Mouse (Mus musculus): ENCODE measurements around the gene Strbp. TPM values are rescaled to one million over a fixed set of nuclear protein-coding genes. Genes with fewer than 3 reads are reported as not detected.
A peak's percentile ranks its signal among the peaks of the same experiment; 100 is the strongest.

Strbp gene
- polyA plus RNA-seq, 1 experiment from 2014 or later, result 33.4 TPM

DNA sequence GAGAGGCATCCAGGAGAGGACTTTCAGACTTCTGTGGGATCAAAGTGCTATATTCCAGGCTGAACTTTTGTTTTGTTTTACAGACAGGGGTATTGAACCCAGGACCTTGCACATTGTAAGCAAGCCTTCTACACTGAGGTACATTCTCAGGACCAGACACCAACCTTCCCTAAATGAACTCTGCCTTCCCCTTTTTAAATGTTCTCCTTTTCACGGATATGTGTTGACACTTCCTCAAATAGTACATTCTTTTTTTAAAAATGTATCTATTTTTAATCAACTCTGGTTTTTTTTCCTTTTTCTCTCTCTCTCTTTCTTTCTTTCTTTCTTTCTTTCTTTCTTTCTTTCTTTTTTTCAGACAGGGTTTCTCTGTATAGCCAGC lies 32.1 kb upstream of the Strbp start:
- Histone ChIP-seq H3K4me1 (replicated peaks; ENCODE audit: control insufficient read depth, insufficient read depth, low read length) (peaks cover 9% of the 10 kb centered on the region), H3K27me3 (ENCODE audit: control insufficient read depth, insufficient read depth, low read depth, low read length) (no peaks in the 10 kb centered on the region), H3K9me3 (ENCODE audit: control insufficient read depth, low read length) (no peaks in the 10 kb centered on the region), H3K36me3 (ENCODE audit: control insufficient read depth, insufficient read depth, low read length) (no peaks in the 10 kb centered on the region), H3K4me2 (ENCODE audit: low read depth, low read length) (peak overlapping the region; percentile 51), H3K27ac (ENCODE audit: low read length) (no peak overlapping the region), H3K9ac (ENCODE audit: low read length) (peak overlapping the region; percentile 45), H3K4me3 (ENCODE audit: low read length) (peak overlapping the region; percentile 29)
- WGBS, result 12% methylated on average over 1 of the region's 1 CpGs
- ATAC-seq (ENCODE audit: low read depth), result no peak

DNA sequence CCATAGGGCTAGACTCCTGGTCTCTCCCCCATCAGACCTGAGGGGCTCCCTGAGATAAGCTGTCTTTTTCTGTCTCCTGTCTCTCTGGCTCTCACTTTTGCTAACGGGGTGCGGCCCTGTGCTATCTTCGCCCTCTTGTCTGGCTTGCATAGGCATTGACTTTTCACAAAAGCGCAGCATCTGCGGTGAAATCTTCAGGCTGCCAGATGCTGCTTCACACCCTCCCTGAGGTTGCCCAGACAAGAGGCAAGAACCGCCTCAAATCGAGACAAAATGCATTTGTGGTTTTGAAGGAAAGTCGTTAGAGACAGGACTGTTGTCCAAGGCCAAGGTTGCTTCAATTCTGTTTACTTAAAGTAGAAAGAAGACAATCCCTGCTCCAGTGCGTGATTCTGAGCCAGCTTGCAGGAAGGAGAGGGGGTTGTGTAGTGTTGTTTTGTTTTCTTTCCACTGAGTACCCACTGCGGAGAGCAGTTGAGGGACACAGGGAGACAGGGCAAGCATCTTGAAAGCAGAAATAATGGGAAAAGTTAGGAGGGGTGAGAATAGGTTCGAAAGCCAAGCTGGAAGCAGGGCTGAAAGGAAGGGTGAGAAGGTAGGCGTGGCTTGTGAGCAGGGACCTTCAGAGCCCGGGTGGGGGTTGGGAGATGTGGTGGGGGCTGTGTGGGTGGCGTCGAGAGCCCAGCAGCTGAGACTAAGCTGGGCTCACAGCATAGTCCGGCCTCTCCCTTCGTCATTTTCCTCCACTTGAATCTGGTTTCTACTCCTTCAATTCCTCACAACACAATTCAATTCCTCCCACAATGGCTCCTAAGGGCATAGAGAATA lies 31.5 kb upstream of the Strbp start:
- Histone ChIP-seq H3K9me3 (ENCODE audit: control insufficient read depth, low read length) (no peaks in the 10 kb centered on the region), H3K4me2 (ENCODE audit: low read depth, low read length) (peak overlapping the region; percentile 51), H3K9ac (ENCODE audit: low read length) (peak overlapping the region; percentile 45), H3K4me1 (replicated peaks; ENCODE audit: control insufficient read depth, insufficient read depth, low read length) (peaks cover 9% of the 10 kb centered on the region), H3K27me3 (ENCODE audit: control insufficient read depth, insufficient read depth, low read depth, low read length) (no peaks in the 10 kb centered on the region), H3K4me3 (ENCODE audit: low read length) (peak overlapping the region; percentile 29), H3K27ac (ENCODE audit: low read length) (no peak overlapping the region), H3K36me3 (ENCODE audit: control insufficient read depth, insufficient read depth, low read length) (no peaks in the 10 kb centered on the region)
- ATAC-seq (ENCODE audit: low read depth), result peak; percentile 80; the same call in 1 of the 2 replicates
- WGBS, result 13% methylated on average over 17 of the region's 17 CpGs

DNA sequence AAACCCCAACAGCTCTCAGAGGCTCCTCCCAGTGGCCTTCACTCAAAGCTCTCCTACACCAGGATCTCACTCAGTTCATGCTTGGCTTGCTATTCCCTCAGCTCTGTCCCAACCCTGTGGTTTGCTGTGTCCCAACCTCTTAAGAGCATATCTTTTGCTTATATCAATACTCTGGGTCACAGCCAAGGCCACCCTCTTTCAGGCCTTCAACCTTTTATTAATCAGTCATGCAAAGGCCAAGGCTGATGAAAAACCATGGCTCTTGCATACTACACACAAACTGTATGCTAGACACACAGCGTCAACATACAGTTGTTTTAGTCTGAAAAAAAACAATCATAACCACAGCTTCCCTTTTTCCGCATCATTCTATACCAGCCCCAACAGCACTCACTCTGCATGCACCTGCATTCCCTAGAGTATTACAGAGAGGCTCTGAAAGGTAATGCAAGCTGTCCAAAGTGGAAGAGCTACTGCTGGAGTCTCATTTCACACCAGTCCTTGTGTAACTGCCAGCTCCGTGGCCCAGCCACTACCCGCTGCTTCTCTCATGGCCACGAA lies 27.7 kb upstream of the Strbp start:
- no peak overlapping the region for H3K4me3 ChIP-seq (ENCODE audit: low read length)
- no peaks in the 10 kb centered on the region for H3K27me3 ChIP-seq (ENCODE audit: control insufficient read depth, insufficient read depth, low read depth, low read length)
- H3K4me2 ChIP-seq (ENCODE audit: low read depth, low read length), result no peak overlapping the region
- H3K9ac ChIP-seq (ENCODE audit: low read length), result no peak overlapping the region
- H3K36me3 ChIP-seq (ENCODE audit: control insufficient read depth, insufficient read depth, low read length), result no peaks in the 10 kb centered on the region
- ATAC-seq (ENCODE audit: low read depth), result no peak
- no peaks in the 10 kb centered on the region for H3K9me3 ChIP-seq (ENCODE audit: control insufficient read depth, low read length)
- WGBS, result 82% methylated on average over 5 of the region's 5 CpGs
- H3K27ac ChIP-seq (ENCODE audit: low read length), result no peak overlapping the region
- peaks cover 9% of the 10 kb centered on the region for H3K4me1 ChIP-seq (replicated peaks; ENCODE audit: control insufficient read depth, insufficient read depth, low read length)

DNA sequence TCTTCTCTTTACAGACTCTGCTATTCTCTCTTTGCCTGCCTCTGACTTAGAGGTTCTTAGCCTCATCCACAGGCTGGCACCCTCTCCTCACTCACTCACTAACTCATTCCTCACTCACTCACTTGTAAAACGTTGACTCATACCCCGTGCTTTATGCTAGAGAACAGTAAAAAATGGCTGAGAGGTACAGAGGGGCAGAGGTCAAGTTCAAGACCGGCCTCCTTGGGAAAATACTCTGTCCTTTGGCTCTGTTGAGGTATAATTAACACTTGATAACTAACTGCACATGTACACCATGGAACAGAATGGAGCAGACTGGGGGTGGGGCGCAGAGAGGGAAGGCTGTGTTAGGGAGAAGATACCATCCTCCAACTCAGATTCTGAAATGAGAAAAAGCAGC lies 20.6 kb upstream of the Strbp start:
- H3K27me3 ChIP-seq (ENCODE audit: control insufficient read depth, insufficient read depth, low read depth, low read length), result no peaks in the 10 kb centered on the region
- no peak for ATAC-seq (ENCODE audit: low read depth)
- H3K4me3 ChIP-seq (ENCODE audit: low read length), result no peak overlapping the region

DNA sequence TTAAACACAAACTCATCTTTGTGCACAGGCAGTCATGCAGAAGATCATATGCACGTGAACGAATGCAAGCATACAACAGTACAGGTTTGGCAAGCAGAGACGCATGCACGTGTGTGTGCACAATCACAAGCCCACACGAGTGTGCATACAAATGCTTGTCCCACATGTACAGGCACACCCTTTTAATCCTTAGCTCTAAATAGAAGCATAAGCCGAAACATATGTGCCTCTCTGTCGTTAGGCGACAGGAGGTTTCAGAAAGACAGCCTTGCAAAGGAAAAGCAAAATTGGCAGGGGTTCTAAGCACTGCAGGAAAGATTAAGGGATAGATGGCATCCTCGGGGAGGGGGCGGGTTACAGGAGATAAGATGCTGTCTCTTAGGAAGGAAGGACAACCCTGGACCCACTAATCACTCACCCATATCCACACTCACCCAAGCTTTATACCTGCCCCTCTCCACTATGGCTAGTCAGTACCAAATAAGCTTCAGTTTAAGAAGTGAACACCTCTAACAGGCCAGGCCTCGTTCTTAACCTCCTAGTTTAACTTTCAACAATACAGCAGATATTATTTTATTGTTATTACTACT lies 19.9 kb upstream of the Strbp start:
- H3K9ac ChIP-seq (ENCODE audit: low read length), result no peak overlapping the region
- no peak overlapping the region for H3K4me3 ChIP-seq (ENCODE audit: low read length)
- H3K27ac ChIP-seq (ENCODE audit: low read length), result no peak overlapping the region
- H3K27me3 ChIP-seq (ENCODE audit: control insufficient read depth, insufficient read depth, low read depth, low read length), result no peaks in the 10 kb centered on the region
- no peaks in the 10 kb centered on the region for H3K36me3 ChIP-seq (ENCODE audit: control insufficient read depth, insufficient read depth, low read length)
- WGBS, result 68% methylated on average over 11 of the region's 11 CpGs
- no peaks in the 10 kb centered on the region for H3K4me1 ChIP-seq (replicated peaks; ENCODE audit: control insufficient read depth, insufficient read depth, low read length)
- H3K4me2 ChIP-seq (ENCODE audit: low read depth, low read length), result no peak overlapping the region
- ATAC-seq (ENCODE audit: low read depth), result no peak
- no peaks in the 10 kb centered on the region for H3K9me3 ChIP-seq (ENCODE audit: control insufficient read depth, low read length)

More for the DNA sequence above, 20.6 kb upstream of the Strbp start:
- WGBS, result 43% methylated on average over 4 of the region's 4 CpGs
- H3K4me1 ChIP-seq (replicated peaks; ENCODE audit: control insufficient read depth, insufficient read depth, low read length), result no peaks in the 10 kb centered on the region
- H3K4me2 ChIP-seq (ENCODE audit: low read depth, low read length), result no peak overlapping the region
- H3K9me3 ChIP-seq (ENCODE audit: control insufficient read depth, low read length), result no peaks in the 10 kb centered on the region
- no peak overlapping the region for H3K27ac ChIP-seq (ENCODE audit: low read length)
- H3K9ac ChIP-seq (ENCODE audit: low read length), result no peak overlapping the region
- H3K36me3 ChIP-seq (ENCODE audit: control insufficient read depth, insufficient read depth, low read length), result no peaks in the 10 kb centered on the region

DNA sequence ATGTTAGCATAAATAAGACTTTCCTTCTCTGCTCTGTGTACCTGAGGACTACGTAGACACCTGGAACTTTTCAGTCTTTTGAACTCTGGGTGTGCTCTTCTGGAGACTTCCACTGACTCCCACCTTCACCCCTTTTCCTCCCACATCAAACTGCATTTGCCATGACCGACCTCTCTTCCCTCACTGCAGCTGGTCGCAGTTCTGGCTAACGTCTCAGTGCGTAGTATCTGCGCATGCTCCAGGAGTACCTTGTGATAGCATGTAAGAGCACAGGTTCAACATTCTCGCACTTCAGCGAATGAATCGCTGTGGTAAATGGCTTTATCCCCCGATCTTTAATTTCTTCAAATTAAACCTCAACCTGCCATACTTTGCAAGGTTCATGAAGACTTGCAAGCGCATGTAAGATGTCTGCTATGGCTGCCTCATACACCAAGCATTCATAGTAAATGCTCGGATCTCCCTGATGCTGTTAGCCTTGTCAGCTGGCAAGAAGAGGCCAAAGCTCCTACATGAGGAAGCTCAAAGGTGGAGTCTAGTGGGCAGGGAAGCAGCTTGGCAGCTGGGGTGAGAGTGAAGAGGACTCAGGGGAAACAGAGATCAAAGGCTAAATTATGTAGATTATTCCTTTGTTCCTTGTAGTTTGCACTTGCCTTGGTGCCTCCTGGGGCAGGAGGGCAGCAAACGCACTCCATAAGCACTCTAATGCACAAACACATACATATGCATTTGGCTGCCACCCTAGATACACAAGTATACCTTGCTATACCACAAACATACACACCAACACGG lies 19.2 kb upstream of the Strbp start:
- no peaks in the 10 kb centered on the region for H3K36me3 ChIP-seq (ENCODE audit: control insufficient read depth, insufficient read depth, low read length)
- no peaks in the 10 kb centered on the region for H3K4me1 ChIP-seq (replicated peaks; ENCODE audit: control insufficient read depth, insufficient read depth, low read length)
- H3K27ac ChIP-seq (ENCODE audit: low read length), result no peak overlapping the region
- H3K9me3 ChIP-seq (ENCODE audit: control insufficient read depth, low read length), result no peaks in the 10 kb centered on the region
- H3K27me3 ChIP-seq (ENCODE audit: control insufficient read depth, insufficient read depth, low read depth, low read length), result no peaks in the 10 kb centered on the region
- H3K4me2 ChIP-seq (ENCODE audit: low read depth, low read length), result no peak overlapping the region
- 81% methylated on average over 14 of the region's 14 CpGs for WGBS
- H3K9ac ChIP-seq (ENCODE audit: low read length), result no peak overlapping the region
- ATAC-seq (ENCODE audit: low read depth), result no peak
- H3K4me3 ChIP-seq (ENCODE audit: low read length), result no peak overlapping the region

DNA sequence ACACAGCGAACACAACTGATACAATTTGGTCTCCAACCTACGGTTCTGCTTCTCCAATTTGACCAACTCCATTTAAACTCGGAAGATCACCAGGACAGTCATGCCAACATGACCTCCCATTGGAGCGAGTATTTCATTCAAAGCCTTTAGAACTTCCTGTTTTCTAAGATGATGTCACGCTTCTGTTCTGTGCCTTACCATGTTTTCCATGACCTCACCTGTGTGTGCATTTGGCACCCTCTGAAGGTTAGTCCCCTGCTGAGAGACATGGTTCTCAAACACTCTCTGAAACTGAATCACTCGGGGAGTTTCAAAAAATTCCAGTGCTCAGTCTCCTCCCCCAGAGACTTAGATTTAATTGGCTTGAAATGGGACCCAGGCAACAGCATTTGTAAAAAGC lies 12.6 kb upstream of the Strbp start:
- Histone ChIP-seq H3K27me3 (ENCODE audit: control insufficient read depth, insufficient read depth, low read depth, low read length) (no peaks in the 10 kb centered on the region), H3K9ac (ENCODE audit: low read length) (no peak overlapping the region), H3K4me2 (ENCODE audit: low read depth, low read length) (no peak overlapping the region), H3K36me3 (ENCODE audit: control insufficient read depth, insufficient read depth, low read length) (no peaks in the 10 kb centered on the region), H3K4me1 (replicated peaks; ENCODE audit: control insufficient read depth, insufficient read depth, low read length) (no peaks in the 10 kb centered on the region), H3K4me3 (ENCODE audit: low read length) (no peak overlapping the region), H3K27ac (ENCODE audit: low read length) (no peak overlapping the region), H3K9me3 (ENCODE audit: control insufficient read depth, low read length) (no peaks in the 10 kb centered on the region)
- WGBS, result 80% methylated on average over 6 of the region's 6 CpGs
- ATAC-seq (ENCODE audit: low read depth), result no peak

DNA sequence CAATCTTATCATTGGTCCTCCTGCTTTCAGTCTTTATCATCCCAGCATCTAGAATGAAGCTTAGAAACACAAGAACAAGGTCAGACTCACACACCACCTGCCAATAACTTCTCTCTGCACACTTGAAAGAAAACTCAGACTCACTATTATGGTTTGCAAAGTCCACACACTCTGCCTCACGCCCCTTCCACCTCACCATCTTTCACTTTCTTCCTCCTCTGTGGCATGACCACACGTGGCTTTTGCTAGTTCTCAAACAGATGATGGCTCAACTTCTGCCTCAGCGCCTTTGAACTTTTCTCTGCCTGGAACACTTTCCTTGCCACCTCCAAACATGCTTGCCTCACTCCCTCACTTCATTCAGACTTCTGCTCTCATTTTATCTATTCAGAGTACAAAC lies 11.7 kb upstream of the Strbp start:
- WGBS, result 46% methylated on average over 3 of the region's 3 CpGs
- no peak for ATAC-seq (ENCODE audit: low read depth)
- Histone ChIP-seq H3K9me3 (ENCODE audit: control insufficient read depth, low read length) (no peaks in the 10 kb centered on the region), H3K27ac (ENCODE audit: low read length) (no peak overlapping the region), H3K36me3 (ENCODE audit: control insufficient read depth, insufficient read depth, low read length) (no peaks in the 10 kb centered on the region), H3K4me1 (replicated peaks; ENCODE audit: control insufficient read depth, insufficient read depth, low read length) (no peaks in the 10 kb centered on the region), H3K4me3 (ENCODE audit: low read length) (no peak overlapping the region), H3K9ac (ENCODE audit: low read length) (no peak overlapping the region), H3K4me2 (ENCODE audit: low read depth, low read length) (no peak overlapping the region), H3K27me3 (ENCODE audit: control insufficient read depth, insufficient read depth, low read depth, low read length) (no peaks in the 10 kb centered on the region)

DNA sequence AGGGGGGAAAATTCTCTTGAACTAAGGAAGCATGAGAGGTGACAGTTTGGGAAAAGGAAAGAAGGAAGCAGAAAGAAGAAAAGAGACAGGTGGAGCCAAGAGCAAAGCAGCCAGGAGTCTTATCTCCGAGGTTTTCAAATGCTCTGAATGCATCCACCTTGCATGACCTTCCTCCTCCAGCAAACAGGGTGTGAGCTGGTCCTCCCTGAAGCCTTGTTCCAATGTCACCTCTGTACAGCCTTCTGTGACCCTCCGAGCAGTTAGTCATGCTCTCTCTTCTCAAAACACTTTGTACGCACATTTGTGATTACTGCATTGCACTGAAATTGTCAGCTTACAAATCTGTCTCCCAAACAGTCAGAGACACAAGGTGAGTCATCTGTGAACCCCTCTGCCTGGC lies 9.4 kb upstream of the Strbp start:
- no peak overlapping the region for H3K4me2 ChIP-seq (ENCODE audit: low read depth, low read length)
- H3K36me3 ChIP-seq (ENCODE audit: control insufficient read depth, insufficient read depth, low read length), result no peaks in the 10 kb centered on the region
- 51% methylated on average over 3 of the region's 3 CpGs for WGBS
- ATAC-seq (ENCODE audit: low read depth), result no peak
- no peaks in the 10 kb centered on the region for H3K9me3 ChIP-seq (ENCODE audit: control insufficient read depth, low read length)
- no peaks in the 10 kb centered on the region for H3K4me1 ChIP-seq (replicated peaks; ENCODE audit: control insufficient read depth, insufficient read depth, low read length)
- no peaks in the 10 kb centered on the region for H3K27me3 ChIP-seq (ENCODE audit: control insufficient read depth, insufficient read depth, low read depth, low read length)
- no peak overlapping the region for H3K4me3 ChIP-seq (ENCODE audit: low read length)
- H3K27ac ChIP-seq (ENCODE audit: low read length), result no peak overlapping the region
- no peak overlapping the region for H3K9ac ChIP-seq (ENCODE audit: low read length)
